Mouse (Mus musculus) myocyte (in vitro differentiated cells): ENCODE measurements at regions not wholly inside any gene's neighbourhood (a gene's known extent, or its start where the extent isn't known, plus 50 kb on each side); places are given as distances from the start of the nearest gene placed in this dataset.

Source experiments
- CEBPB ChIP-seq: IDR thresholded peaks from 2 replicates; pipeline ENCODE4 v1.6.1; 2011; ENCODE audit warnings: mild to moderate bottlenecking, moderate library complexity; ENCODE audit not compliant: poor library complexity, insufficient read depth, severe bottlenecking
- E2F4 ChIP-seq: IDR thresholded peaks from one replicate; pipeline ENCODE4 v1.6.1; 2011; ENCODE audit warnings: mild to moderate bottlenecking, control low read depth, moderate library complexity; ENCODE audit not compliant: insufficient read depth
- MAX ChIP-seq: IDR thresholded peaks from one replicate; pipeline ENCODE4 v1.6.1; 2011; ENCODE audit warnings: low read depth, mild to moderate bottlenecking, control low read depth
- MYOD1 ChIP-seq, 3 experiments: IDR thresholded peaks; one replicate each; pipeline ENCODE4 v1.6.1; 2011; ENCODE audit warnings: control low read depth in 2 of 3, low read depth in 2 of 3, mild to moderate bottlenecking in 2 of 3, moderate library complexity in 1 of 3; ENCODE audit not compliant: insufficient read length in 2 of 3, control insufficient read depth in 1 of 3
- MYOG ChIP-seq, 3 experiments: IDR thresholded peaks; one replicate each; pipeline ENCODE4 v1.6.1; 2011; ENCODE audit warnings: control low read depth in 2 of 3, low read depth in 2 of 3, mild to moderate bottlenecking in 2 of 3; ENCODE audit not compliant: insufficient read length in 2 of 3, control insufficient read depth in 1 of 3, insufficient read depth in 1 of 3
- POLR2A ChIP-seq: IDR thresholded peaks from one replicate; pipeline ENCODE4 v1.6.1; 2011; ENCODE audit warnings: low read depth, mild to moderate bottlenecking, control low read depth, moderate library complexity; ENCODE audit not compliant: insufficient read length
- POLR2AphosphoS2 ChIP-seq: IDR thresholded peaks from one replicate; pipeline ENCODE4 v1.6.1; 2011; ENCODE audit warnings: low read depth, control low read depth; ENCODE audit not compliant: insufficient read length
- SRF ChIP-seq: IDR thresholded peaks from one replicate; pipeline ENCODE4 v1.6.1; 2011; ENCODE audit warnings: low read depth; ENCODE audit not compliant: control insufficient read depth, insufficient read length
- TCF12 ChIP-seq: IDR thresholded peaks from one replicate; pipeline ENCODE4 v1.6.1; 2011; ENCODE audit warnings: mild to moderate bottlenecking, control low read depth; ENCODE audit not compliant: poor library complexity, insufficient read depth, severe bottlenecking
- TCF3 ChIP-seq: IDR thresholded peaks from one replicate; pipeline ENCODE4 v1.6.1; 2011; ENCODE audit warnings: low read depth, control low read depth; ENCODE audit not compliant: insufficient read length
- USF1 ChIP-seq: IDR thresholded peaks from one replicate; pipeline ENCODE4 v1.6.1; 2011; ENCODE audit warnings: low read depth, mild to moderate bottlenecking, control low read depth, moderate library complexity

DNA sequence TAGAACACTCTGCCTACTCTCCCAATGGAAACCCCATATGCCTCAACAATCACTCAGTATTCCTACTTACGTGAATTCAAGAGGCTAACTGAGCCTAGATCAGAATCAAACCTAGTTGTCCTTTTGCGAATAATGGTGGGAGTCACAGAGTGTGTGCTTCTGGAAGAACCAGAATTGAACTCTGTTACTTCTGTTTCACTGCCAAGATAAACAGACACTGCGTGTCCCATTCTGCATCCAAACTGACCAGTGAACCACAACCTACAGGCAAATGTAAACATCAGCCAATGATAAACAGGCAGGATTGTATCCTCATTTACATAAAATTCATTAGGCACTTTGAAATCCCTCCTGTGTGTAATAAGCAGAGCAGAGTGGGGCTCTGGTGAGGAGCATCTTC lies 173.8 kb downstream of the Foxa2 start:
- no peak for TF ChIP-seq USF1
- TF ChIP-seq POLR2A = no peak
- TF ChIP-seq MAX = no peak
- no peak for TF ChIP-seq E2F4
- TF ChIP-seq TCF12 = no peak
- TF ChIP-seq MYOG (IDR thresholded peaks at IDR 0.05; ENCODE audit: control insufficient read depth in 1 of 3, insufficient read depth in 1 of 3, insufficient read length in 2 of 3, low read depth in 2 of 3) = no peak
- TF ChIP-seq POLR2AphosphoS2 = no peak
- no peak for TF ChIP-seq CEBPB
- TF ChIP-seq SRF = no peak
- no peak for TF ChIP-seq MYOD1 (IDR thresholded peaks at IDR 0.05; ENCODE audit: control insufficient read depth in 1 of 3, insufficient read length in 2 of 3, low read depth in 2 of 3)
- no peak for TF ChIP-seq TCF3
